Mouse (Mus musculus) v-Abl transformed pro-B cells (cell line): ENCODE results near the gene Lpar3.

Source experiments
- in situ Hi-C, 2 experiments: fragments of 400-800 bp; cut with MboI; formaldehyde crosslinking; loops; one replicate each; pipeline ENCODE4 v1.15.1; 2025; ENCODE audit not compliant: unreplicated experiment in 2 of 2

Gene Lpar3

DNA sequence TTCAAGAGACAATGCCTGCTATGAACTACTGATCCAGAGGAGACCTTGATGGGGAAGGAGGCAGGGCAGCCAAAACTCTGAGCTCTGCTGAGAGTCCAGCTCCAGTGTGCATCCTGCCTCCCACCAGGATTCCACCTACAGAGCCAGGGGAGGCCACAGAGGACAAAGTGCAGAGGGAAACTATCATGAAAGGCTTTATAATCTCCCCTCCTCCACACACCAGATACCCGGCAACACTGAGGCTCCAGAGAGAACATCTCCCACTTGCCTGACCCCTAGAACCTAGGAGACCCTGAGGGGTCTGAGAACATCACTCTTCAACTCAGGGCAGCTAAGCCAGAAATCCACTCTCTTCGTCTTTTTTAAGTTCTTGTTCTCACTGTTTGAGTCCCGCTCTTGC lies 71.2 kb downstream of the Lpar3 start:
- in situ Hi-C loops, result no loop called here

DNA sequence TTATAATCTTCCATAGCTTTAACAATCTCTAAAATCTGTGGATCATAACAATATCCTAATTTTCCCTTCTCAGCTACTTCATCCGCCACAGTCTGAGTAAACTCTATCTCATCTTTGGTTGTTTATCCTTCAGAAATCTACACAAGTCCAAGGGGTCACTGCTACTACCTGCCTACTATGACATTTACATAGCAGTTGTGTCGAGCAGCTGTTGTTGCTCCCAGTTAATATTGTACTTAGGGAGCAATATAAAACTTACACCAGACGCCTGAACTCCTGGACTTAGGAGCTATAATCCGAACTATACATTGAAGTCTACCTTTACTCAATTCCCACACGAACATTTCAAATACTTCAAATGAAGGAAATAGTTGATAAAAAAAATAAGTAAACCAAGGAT lies 71.8 kb downstream of the Lpar3 start:
- in situ Hi-C loops, result no loop called here

DNA sequence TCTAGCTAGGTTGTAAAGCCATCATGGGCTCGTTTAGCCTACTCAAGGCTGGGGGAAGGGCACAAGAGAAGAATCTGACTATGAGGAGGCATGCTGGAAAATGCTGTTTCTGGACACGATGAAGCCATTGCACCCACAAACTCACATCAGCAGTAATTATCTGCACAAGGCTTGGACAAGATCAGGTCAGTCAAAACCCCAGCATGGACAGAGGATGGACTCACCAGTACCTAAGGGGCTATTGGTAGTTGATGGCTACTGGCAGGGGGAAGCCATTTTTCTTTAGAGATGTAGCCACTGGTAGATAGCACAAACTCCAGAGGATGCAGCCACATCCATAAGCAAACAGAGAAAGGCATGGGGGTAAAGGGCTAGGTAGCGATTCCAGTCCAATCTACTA lies 81.7 kb downstream of the Lpar3 start:
- in situ Hi-C loops, result no loop called here

DNA sequence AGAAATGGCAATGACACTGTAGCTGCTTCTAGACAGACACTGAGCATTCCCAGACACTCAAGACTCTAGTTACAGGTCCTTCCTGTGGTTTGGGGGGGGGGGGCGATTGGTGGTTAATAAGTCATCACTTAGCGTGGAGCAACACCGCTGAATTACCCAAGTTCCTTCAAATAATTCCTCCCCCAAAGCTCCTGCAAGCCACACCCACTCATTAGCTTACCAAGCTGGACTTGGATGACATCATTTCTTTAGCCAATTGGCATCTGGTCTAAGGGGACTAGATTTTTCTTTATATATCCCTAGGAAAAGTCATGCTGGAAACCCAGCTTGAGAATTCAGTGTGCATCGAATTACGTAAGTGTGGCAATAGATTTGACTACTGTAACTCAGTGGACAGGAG lies 82.4 kb downstream of the Lpar3 start:
- in situ Hi-C loops, result no loop called here

DNA sequence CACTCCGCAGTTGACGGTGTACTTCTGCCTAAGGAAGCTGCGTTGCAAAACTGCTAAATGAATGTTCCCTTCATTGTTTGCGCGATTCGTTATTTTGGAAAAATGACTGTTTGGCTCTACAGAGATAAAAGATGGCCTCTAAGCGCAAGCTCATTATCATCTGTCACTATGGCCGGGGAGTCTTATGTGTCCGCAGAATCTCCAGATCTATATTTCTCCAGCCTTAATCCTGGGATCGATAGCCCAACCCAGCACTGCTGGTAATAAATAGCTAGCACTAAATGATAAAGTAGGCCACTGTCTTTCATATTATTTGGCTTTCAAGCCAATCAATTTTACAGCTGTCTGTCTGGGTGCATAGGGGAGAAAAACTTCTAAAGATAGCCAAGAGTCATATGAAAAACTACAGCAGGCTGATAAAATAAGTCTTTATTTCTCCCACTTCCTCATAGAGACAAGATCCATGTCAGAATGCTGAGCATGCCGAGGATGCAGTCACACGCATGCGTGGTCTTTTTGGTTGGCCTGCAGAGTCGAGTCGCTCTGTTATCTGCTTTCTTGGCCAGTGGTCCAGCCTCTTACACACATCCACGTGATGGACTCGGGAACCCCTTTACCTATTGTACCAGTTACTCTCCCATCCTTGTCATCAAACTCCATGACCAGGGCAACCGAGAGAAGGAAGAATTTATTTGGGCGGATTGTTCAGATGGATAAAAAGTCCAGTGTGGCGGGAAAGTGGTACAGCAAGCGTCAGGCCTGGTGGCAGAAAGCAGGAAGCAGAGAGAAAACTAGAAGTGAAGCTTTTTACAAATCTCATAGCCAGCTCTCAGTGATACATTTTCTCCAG lies 84.0 kb downstream of the Lpar3 start:
- in situ Hi-C loops, result no loop called here

DNA sequence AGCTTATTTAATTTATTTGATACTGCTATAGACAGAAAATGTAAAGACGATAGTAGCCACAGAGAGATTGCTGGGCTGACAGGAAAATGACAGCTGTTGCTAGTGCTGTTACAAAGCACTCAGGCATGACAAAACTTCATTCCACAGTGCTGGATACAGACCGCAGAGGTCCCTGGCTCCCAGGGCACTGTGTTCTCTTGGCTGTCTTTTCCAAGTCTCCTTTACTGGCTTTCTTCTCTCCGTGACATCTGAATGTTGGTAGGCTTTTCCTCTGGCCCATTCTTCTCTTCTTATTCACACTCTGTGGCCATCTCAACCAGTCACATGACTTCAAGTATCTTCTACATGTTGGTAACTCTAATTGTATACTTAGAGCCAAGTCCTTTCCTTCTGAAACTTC lies 86.6 kb downstream of the Lpar3 start:
- in situ Hi-C loops, result no loop called here

DNA sequence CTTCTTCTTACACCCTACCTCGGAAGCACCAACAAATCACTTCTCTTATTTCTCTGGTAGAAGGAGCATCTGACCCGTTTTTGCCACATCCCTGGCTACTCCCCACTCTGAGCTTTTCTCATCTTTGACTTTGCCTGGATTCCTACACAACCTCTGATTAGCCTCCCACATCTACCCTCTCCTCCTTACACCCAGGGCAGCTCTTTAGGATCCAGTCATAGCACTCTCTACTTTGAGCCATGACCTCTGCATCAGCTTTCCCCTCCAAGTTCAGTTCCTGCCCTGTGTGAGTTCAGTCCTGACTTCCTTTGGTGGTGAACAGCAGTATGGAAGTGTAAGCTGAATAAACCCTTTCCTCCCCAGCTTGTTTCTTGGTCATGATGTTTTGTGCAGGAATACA lies 87.1 kb downstream of the Lpar3 start:
- in situ Hi-C loops, result no loop called here

DNA sequence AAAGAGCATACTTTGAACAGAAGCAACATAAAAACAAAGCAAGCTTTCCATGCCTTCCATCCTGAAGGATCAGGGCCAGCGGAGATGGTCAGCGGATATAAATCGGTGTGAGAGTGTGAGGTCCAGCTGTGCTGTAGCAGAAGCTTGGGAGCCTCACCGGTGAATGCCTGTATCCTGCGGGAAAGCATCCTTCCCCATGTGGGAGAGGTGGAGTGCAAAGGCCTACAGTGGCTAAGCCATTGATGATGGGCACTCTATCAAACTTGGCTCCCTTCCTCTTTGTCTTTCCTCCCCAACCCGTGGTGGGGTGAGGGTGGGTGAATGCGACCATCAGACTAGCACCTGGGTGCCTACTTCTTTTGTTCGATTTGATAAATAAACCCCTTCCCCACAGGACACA lies 88.8 kb downstream of the Lpar3 start:
- in situ Hi-C loops, result no loop called here

DNA sequence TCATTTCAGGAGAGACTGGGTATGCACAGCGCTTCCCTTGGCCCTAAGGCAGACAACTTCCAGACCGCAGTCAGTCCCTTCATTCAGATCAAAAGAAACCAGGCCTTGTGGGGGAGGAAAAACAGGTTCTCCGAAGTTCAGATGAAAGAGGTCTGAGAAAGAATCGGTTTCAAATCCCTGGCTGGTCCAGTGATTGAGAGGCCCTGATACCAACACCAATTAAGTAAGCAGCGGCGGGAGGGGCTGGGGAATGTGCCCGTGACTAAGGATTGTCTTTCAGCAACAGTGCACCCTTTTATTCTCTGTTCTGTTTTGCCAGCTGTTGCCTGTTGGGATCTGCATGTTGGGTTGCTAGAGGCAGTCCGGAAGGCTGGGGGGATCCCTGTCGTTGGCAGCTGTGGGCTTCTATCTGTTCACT lies 90.4 kb downstream of the Lpar3 start:
- in situ Hi-C loops, result no loop called here

DNA sequence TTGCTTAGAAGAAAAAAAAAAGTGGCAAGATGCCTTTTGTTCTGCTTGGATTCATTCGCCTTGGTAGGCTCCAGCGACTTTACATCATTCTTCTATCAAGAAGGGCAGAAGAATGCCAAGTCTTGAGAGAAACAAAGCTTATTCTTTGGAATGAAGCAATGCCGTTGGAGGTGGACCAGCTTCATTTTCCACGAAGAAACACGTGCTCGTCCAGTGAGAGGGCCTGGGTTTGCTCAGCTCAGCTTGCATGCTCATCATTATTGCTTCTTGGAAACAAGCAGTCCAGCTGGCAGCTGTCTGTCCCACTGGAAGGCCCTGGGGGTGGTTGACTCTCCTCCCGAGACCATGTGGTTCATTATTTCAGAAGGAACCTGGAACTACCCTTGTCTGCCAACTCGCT lies 94.7 kb downstream of the Lpar3 start:
- in situ Hi-C loops, result no loop called here

DNA sequence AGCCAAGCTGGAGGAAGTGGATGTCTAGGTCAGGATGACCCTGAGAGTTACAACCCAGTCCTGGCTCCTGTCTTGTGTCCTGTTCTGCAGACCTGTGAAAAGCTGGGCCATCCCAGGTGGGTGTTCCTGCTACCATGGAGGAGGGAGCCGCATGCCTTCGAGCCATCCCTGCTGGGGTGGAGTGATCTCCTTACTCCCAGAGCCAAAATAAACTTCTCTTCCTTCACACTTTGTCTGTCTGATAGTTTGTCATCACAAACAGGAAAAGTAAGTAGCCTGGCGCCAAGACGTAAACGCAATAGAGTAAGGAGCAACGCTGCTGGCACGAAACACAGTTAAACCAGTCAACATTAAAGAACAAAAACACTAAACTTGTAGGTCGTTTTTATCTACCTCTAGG lies 95.5 kb downstream of the Lpar3 start:
- in situ Hi-C loops, result no loop called here

DNA sequence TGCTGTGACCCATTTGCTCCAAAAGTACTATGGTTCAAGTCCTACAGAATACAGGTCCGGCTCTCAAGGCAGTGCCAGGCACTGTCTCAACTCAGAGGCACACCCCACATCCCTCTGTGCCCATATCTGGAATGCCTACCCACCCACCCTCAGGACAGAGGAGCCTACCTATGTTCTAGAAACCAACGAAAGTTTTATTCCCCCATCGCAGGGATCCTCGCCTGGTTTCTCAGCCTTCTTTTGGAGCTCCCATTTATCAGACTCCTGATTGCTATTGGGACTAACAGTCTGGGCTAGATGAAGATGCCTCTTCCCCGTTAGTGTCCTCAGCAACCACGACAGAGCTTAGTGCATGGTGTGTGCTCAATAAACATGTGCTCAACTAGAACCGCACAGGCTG lies 96.6 kb downstream of the Lpar3 start:
- in situ Hi-C loops, result no loop called here

DNA sequence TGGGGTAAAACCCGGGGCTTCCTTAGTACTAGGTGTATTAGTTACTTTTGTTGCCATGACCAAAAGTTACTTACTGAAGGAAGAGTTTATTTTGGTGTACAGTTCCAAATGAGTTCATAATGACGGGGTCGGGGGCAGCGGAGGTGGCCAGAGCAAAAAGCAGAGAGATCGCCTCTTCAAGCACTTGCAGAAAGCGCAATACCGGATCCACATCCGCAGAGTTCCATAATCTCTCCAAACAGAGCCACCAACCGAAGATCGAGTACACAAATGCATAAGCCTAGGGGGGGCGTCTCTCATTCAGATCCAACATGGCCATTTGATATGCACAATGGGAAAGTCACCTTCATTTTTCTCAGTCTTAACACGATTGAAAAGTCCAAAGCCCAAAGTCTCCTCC lies 97.1 kb downstream of the Lpar3 start:
- in situ Hi-C loops, result no loop called here

DNA sequence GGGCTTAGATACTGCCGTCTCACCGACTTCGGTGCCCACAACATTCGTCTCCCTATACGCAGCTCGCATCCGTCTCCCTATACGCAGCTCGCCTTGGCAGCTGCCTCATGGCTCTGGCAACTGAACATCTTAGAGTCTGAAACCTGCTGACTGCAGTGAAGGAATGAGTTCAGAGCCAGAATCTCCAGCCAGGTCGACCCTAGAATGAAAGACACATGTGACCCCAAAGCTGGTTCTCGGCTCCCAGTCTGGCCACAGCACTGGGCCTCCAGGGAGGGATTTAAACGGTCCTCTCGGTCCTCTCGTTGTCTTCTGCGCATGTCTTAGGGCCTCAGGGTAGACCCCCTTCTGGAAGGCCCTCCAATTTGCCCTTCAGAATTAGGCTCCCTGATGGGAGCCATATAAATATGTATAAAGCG lies 97.8 kb downstream of the Lpar3 start:
- in situ Hi-C loops, result no loop called here

DNA sequence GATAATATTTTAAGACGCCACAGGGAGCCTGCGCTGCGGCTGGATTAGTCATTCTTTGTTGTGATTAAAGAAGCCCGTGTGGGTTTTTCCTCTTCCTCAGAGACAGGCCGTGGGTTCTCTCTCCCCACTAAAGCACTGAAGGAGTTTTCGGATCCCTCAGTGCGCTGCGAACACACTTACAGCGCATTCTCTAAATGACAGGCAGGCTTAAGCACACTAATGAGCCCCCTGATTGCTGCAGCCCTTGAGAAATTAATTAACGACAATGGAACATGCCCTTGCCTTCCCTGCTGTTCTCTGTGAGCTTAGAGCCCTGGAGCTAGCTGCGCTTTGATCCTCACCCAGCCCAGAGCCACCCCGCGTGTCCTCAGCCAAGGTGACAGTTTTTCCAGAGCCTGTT lies 98.2 kb downstream of the Lpar3 start:
- in situ Hi-C loops, result no loop called here

DNA sequence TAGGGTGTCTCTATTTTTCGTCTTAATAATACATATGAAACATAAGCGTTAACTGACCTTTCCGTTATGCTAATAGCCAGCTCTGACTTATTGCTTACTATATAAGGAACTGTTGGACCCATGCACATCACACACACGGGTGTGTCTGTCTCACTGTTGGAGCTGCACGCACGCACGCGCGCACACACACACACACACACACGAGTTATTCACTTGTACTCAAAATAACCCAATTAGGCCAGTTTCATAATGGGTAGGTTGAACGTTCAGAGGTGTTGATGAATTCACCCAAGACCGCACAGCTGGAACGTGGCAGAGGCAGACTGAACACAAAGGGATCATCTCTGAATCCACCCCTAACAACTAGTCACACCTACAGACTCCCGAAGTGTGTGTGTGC lies 98.7 kb downstream of the Lpar3 start:
- in situ Hi-C loops, result no loop called here

DNA sequence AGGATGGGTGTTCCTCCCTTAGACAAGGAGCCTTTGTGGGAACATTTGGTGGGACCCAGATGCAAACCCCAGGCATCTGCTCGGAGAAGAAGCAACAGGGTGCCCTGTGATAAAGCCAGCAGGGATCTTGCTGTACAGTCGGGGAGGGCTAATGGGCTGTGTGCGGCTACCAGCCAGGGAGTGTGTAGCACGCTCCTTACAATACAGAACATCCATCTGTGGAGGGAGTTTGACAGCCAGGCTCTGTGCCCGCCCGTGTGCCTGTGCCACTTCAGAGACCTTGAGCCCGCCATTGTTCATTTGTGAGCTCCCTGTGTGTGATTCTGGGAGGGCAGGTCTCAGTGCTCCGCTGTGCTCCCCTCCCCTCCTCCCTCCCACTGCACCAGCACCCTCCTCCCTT lies 104.2 kb downstream of the Lpar3 start:
- in situ Hi-C loops, result no loop called here

DNA sequence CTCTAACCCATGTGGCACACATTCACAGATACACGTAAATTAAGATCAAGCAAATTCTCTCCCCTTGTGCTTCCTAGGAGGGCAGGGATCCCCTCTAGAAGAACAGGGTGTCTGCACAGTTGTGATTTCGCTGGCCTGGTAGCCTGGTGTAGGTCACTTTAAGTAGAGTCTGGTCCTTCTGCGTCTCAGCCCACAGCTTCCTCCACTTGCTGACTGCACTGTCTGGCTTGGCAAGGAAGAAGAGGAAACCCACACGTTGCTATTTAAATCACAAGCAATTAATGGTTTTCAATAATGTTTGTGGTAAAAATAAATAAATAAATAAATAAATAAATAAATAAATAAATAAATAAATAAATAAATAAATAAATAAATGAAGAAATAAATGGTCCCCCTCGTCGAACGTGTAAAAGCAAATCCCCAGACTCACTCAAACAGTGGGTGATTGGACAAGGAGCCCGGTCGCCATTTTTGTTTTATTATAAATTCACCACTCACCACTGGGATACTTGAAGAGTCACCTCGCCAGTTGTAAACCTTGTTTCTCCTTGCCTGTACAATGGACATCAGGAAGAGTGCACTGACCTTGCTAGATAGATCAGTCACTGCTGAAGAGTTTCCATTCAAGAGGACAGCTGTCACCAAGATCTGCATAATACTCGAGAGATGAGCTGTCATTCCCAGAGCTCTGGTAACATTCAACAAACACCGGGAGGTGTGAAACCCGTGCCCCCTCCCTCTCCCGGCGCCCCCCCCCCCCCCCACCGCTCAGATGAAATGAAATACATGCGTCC lies 106.2 kb downstream of the Lpar3 start:
- in situ Hi-C loops, result no loop called here

DNA sequence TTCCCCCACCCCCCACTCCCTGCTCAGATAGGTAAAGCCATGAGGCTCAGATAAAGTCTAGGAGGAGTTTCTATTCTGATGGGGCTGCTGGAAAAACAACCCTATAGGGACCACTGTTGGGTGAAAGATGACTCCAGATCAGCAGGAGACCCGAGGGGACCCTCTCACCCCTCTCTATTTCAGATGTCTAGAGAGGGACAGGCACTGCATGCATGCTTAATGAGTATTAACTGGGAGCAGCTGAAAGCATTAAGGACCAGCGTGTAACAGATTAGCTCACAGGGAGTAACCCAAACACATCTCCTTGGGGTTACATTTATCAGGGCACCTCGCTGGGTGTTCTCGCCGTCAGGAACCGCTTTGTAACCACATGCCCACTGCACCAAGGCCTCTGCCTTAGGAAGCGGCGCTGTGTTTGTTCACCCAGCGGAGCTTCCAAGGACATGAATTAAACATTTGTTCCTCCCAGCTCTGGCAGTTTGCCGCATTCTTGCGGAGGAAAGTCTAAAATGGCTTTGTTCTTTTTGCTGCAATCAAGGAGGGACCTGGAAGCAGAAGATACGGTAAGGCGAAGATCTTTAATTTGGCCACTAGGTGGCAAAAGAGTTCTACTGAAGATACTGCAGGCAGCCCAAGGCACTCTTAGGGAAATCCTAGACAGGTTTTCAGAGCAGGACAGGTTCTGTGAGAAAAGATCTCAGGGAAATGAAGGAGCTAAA lies 106.9 kb downstream of the Lpar3 start:
- in situ Hi-C loops, result no loop called here

DNA sequence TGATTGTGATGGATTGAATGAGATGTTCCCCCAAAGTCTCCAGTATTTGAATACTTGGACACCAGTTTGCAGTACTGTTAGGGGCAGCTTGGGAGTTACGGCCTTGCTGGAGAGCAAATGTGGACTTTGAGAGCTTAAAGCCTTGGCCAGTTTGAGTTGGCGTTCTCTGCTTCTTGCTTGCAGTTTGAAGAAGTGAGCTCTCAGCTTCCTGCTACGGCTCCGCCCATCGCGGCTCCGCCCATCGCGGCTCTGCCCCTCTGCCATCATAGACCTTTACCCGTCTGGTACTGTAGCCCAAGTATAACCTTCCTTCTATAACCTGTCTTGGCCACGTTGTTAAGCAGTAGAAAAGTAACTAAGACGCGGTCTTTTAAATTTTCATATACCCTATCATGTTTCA lies 108.0 kb downstream of the Lpar3 start:
- in situ Hi-C loops, result no loop called here

DNA sequence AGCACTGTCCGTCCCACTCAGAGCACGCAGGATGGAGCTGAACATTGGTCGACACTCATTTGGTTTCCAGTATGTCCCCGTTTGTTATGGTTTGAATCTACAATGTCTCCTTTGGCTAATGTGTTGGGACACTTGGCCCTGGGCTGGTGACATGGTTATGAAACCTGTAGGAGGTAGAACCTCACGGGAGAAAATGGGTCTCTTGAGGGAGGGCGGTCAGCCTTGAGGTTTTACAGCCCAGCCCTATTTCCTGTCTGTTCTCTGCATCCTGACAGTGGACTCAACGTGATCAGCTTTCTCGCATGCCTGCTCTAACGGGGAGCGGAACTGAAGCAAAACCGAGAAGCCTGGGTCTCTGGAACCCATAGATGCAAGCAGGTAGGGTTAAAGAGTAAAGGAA lies 111.1 kb downstream of the Lpar3 start:
- in situ Hi-C loops, result no loop called here
